Mouse (Mus musculus) forebrain, embryonic 12.5 days (tissue): ENCODE data around the gene Lyg2. TPM values are rescaled to one million over a fixed set of nuclear protein-coding genes. Genes with fewer than 3 reads are reported as not detected.

Experiments used
- ATAC-seq: fragments of 200-750 bp; cut with Nextera tagmentation; 2 replicates; pipeline ENCODE4 v1.8.0; 2017; ENCODE audit warnings: moderate TSS enrichment; ENCODE audit not compliant: low FRiP score
- H3K27ac ChIP-seq: fragments of 300-500 bp; sonication (generic); 2 replicates; pipeline ENCODE4 v1.5.1; 2016; ENCODE audit warnings: mild to moderate bottlenecking
- H3K27me3 ChIP-seq: fragments of 300-500 bp; sonication (generic); 2 replicates; pipeline ENCODE4 v1.6.1; 2016; ENCODE audit warnings: mild to moderate bottlenecking
- H3K36me3 ChIP-seq: fragments of 300-500 bp; sonication (generic); replicated peaks from 2 replicates; pipeline ENCODE4 v1.6.1; 2016; ENCODE audit warnings: mild to moderate bottlenecking
- H3K4me1 ChIP-seq: fragments of 300-500 bp; sonication (generic); 2 replicates; pipeline ENCODE4 v1.6.1; 2016
- H3K4me2 ChIP-seq: fragments of 300-500 bp; sonication (generic); 2 replicates; pipeline ENCODE4 v1.6.1; 2016; ENCODE audit warnings: mild to moderate bottlenecking, moderate library complexity
- H3K4me3 ChIP-seq: fragments of 300-500 bp; sonication (generic); replicated peaks from 2 replicates; pipeline ENCODE4 v1.5.1; 2016; ENCODE audit warnings: mild to moderate bottlenecking
- H3K9ac ChIP-seq: fragments of 300-500 bp; sonication (generic); 2 replicates; pipeline ENCODE4 v1.6.1; 2016; ENCODE audit warnings: mild to moderate bottlenecking
- H3K9me3 ChIP-seq: fragments of 300-500 bp; sonication (generic); 2 replicates; pipeline ENCODE4 v1.6.1; 2016
- WGBS: fragments of 180-500 bp; shearing (Covaris S2); methylation state at CpG from one replicate; pipeline ENCODE4 v1.1.7; 2016; 5-methylcytosine and 5-hydroxymethylcytosine counted together
- polyA plus RNA-seq: library from polyadenylated mRNA; unstranded; fragments of >200 nt; fragmentation: Nextera tagmentation; extraction: Ambion mirVana; gene quantifications from 2 replicates; pipeline ENCODE4 v1.2.1, GENCODE M21; 2016

Lyg2 gene
- polyA plus RNA-seq, 1 experiment from 2014 or later: not detected

- Histone ChIP-seq H3K9me3 (no peaks in the 10 kb centered on the region), H3K4me3 (no peak overlapping the region), H3K36me3 (no peaks in the 10 kb centered on the region), H3K27ac (no peak overlapping the region), H3K4me1 (peaks cover 2% of the 10 kb centered on the region; the same call in 1 of the 2 replicates), H3K4me2 (no peak overlapping the region), H3K27me3 (no peaks in the 10 kb centered on the region), H3K9ac (no peak overlapping the region)
- 73% methylated on average over 13 of the region's 13 CpGs for WGBS
- ATAC-seq: no peak
Measured at GRCm38 (mm10) chr1:37917666-37918065, 1.4 kb upstream of the Lyg2 start.

GRCm38 (mm10) chr1:37912751-37913150 lies 3.5 kb downstream of the Lyg2 start:
- no peak overlapping the region for H3K27ac ChIP-seq
- no peaks in the 10 kb centered on the region for H3K4me1 ChIP-seq
- H3K4me3 ChIP-seq: no peak overlapping the region
- no peak overlapping the region for H3K4me2 ChIP-seq
- ATAC-seq: no peak
- no peaks in the 10 kb centered on the region for H3K36me3 ChIP-seq
- 82% methylated on average over 2 of the region's 2 CpGs for WGBS
- H3K27me3 ChIP-seq: 0 out of 2 replicates have a peak, but pooled peaks cover 2% of the 10 kb centered on the region
- H3K9me3 ChIP-seq: no peaks in the 10 kb centered on the region
- H3K9ac ChIP-seq: no peak overlapping the region

- H3K9ac ChIP-seq: no peak overlapping the region
- peaks cover 25% of the 10 kb centered on the region for H3K36me3 ChIP-seq
- no peaks in the 10 kb centered on the region for H3K4me1 ChIP-seq
- ATAC-seq: no peak
- no peak overlapping the region for H3K27ac ChIP-seq
- no peak overlapping the region for H3K4me2 ChIP-seq
- no peaks in the 10 kb centered on the region; the same call in 1 of the 2 replicates for H3K27me3 ChIP-seq
- 36% methylated on average over 6 of the region's 6 CpGs for WGBS
- H3K4me3 ChIP-seq: no peak overlapping the region
- no peaks in the 10 kb centered on the region for H3K9me3 ChIP-seq
Measured at GRCm38 (mm10) chr1:37903178-37903577, 13.1 kb downstream of the Lyg2 start.

- no peak overlapping the region for H3K4me3 ChIP-seq
- 64% methylated on average over 6 of the region's 6 CpGs for WGBS
Measured at GRCm38 (mm10) chr1:37900288-37900687, 16.0 kb downstream of the Lyg2 start.

GRCm38 (mm10) chr1:37899816-37900215 lies 16.5 kb downstream of the Lyg2 start:
- Histone ChIP-seq H3K9me3 (no peaks in the 10 kb centered on the region), H3K4me2 (no peak overlapping the region), H3K27me3 (no peaks in the 10 kb centered on the region), H3K36me3 (peaks cover 51% of the 10 kb centered on the region), H3K27ac (no peak overlapping the region), H3K4me1 (no peaks in the 10 kb centered on the region), H3K9ac (no peak overlapping the region), H3K4me3 (no peak overlapping the region)
- no peak for ATAC-seq
- WGBS: 83% methylated on average over 4 of the region's 4 CpGs

More at GRCm38 (mm10) chr1:37900288-37900687, 16.0 kb downstream of the Lyg2 start:
- H3K4me1 ChIP-seq: no peaks in the 10 kb centered on the region
- no peak overlapping the region for H3K9ac ChIP-seq
- ATAC-seq: no peak
- no peak overlapping the region for H3K27ac ChIP-seq
- H3K27me3 ChIP-seq: no peaks in the 10 kb centered on the region
- peaks cover 51% of the 10 kb centered on the region for H3K36me3 ChIP-seq
- no peaks in the 10 kb centered on the region for H3K9me3 ChIP-seq
- no peak overlapping the region for H3K4me2 ChIP-seq

- H3K36me3 ChIP-seq: peaks cover 51% of the 10 kb centered on the region
- H3K4me3 ChIP-seq: no peak overlapping the region
- no peak overlapping the region for H3K9ac ChIP-seq
- H3K9me3 ChIP-seq: no peaks in the 10 kb centered on the region
- ATAC-seq: no peak
- no peaks in the 10 kb centered on the region for H3K27me3 ChIP-seq
- no peak overlapping the region for H3K4me2 ChIP-seq
- no peak overlapping the region for H3K27ac ChIP-seq
- H3K4me1 ChIP-seq: peaks cover 15% of the 10 kb centered on the region
Measured at GRCm38 (mm10) chr1:37894606-37895005, 21.7 kb downstream of the Lyg2 start.

- no peaks in the 10 kb centered on the region for H3K27me3 ChIP-seq
- no peak overlapping the region for H3K9ac ChIP-seq
- peak overlapping the region; percentile 67 for H3K4me3 ChIP-seq
- 71% methylated on average over 3 of the region's 3 CpGs for WGBS
- no peak overlapping the region for H3K27ac ChIP-seq
- peaks cover 23% of the 10 kb centered on the region for H3K36me3 ChIP-seq
- H3K4me2 ChIP-seq: peak overlapping the region; percentile 82
- H3K4me1 ChIP-seq: peaks cover 21% of the 10 kb centered on the region
- H3K9me3 ChIP-seq: no peaks in the 10 kb centered on the region
- no peak for ATAC-seq
Measured at GRCm38 (mm10) chr1:37891400-37891799, 24.9 kb downstream of the Lyg2 start.

- Histone ChIP-seq H3K4me3 (peak within 1 kb of the TSS; percentile 67), H3K27me3 (no peaks in the 10 kb centered on the region), H3K4me1 (peaks cover 21% of the 10 kb centered on the region), H3K36me3 (peaks cover 12% of the 10 kb centered on the region), H3K9ac (peak within 1 kb of the TSS; percentile 69), H3K27ac (0 out of 2 replicates have a peak within 1 kb of the TSS, but pooled peaks have one; percentile 31), H3K4me2 (peak within 1 kb of the TSS; percentile 82), H3K9me3 (no peaks in the 10 kb centered on the region)
- ATAC-seq: peak; percentile 94
- WGBS: under 1% methylated on average over 41 of the region's 41 CpGs
Measured at GRCm38 (mm10) chr1:37890025-37890652, 26.2 kb downstream of the Lyg2 start, which contains the start of the genes Mitd1 and Mrpl30. Mitd1 (minus strand) TSS chr1:37890411. Mrpl30 (plus strand) TSS chr1:37890477.

GRCm38 (mm10) chr1:37889206-37889605 lies 27.1 kb downstream of the Lyg2 start:
- Histone ChIP-seq H3K4me3 (peak overlapping the region; percentile 67), H3K4me2 (peak overlapping the region; percentile 82), H3K27me3 (no peaks in the 10 kb centered on the region), H3K4me1 (peaks cover 21% of the 10 kb centered on the region), H3K27ac (no peak overlapping the region), H3K9ac (peak overlapping the region; percentile 69), H3K36me3 (peaks cover 11% of the 10 kb centered on the region), H3K9me3 (no peaks in the 10 kb centered on the region)
- WGBS: 87% methylated on average over 7 of the region's 7 CpGs
- ATAC-seq: no peak

GRCm38 (mm10) chr1:37884451-37884850 lies 31.8 kb downstream of the Lyg2 start:
- Histone ChIP-seq H3K27me3 (no peaks in the 10 kb centered on the region), H3K4me3 (no peak overlapping the region), H3K27ac (no peak overlapping the region), H3K36me3 (peaks cover 27% of the 10 kb centered on the region), H3K9me3 (no peaks in the 10 kb centered on the region), H3K4me2 (no peak overlapping the region), H3K9ac (no peak overlapping the region), H3K4me1 (peaks cover 5% of the 10 kb centered on the region)
- no peak for ATAC-seq
- WGBS: 83% methylated on average over 4 of the region's 4 CpGs

GRCm38 (mm10) chr1:37883411-37883810 lies 32.9 kb downstream of the Lyg2 start:
- peaks cover 38% of the 10 kb centered on the region for H3K36me3 ChIP-seq

GRCm38 (mm10) chr1:37877736-37878460 lies 38.4 kb downstream of the Lyg2 start:
- no peaks in the 10 kb centered on the region for H3K27me3 ChIP-seq
- no peak overlapping the region for H3K4me2 ChIP-seq
- WGBS: 95% methylated on average over 13 of the region's 13 CpGs
- H3K36me3 ChIP-seq: peaks cover 54% of the 10 kb centered on the region
- H3K4me1 ChIP-seq: 0 out of 2 replicates have a peak, but pooled peaks cover 3% of the 10 kb centered on the region
- no peak overlapping the region for H3K27ac ChIP-seq
- ATAC-seq: no peak
- no peak overlapping the region for H3K4me3 ChIP-seq
- no peaks in the 10 kb centered on the region for H3K9me3 ChIP-seq
- H3K9ac ChIP-seq: no peak overlapping the region

More at GRCm38 (mm10) chr1:37883411-37883810, 32.9 kb downstream of the Lyg2 start:
- no peak for ATAC-seq
- Histone ChIP-seq H3K4me2 (no peak overlapping the region), H3K9me3 (no peaks in the 10 kb centered on the region), H3K4me3 (no peak overlapping the region), H3K9ac (no peak overlapping the region), H3K4me1 (no peaks in the 10 kb centered on the region), H3K27me3 (no peaks in the 10 kb centered on the region), H3K27ac (no peak overlapping the region)
- 88% methylated on average over 4 of the region's 4 CpGs for WGBS
